Mouse (Mus musculus) C2C12 (cell line): ENCODE data around the gene Emilin1. TPM values are rescaled to one million over a fixed set of nuclear protein-coding genes. Genes with fewer than 3 reads are reported as not detected.
A peak's percentile ranks its signal among the peaks of the same experiment; 100 is the strongest.

ENCODE experiments used
- H3K27me3 ChIP-seq: one replicate; pipeline ENCODE4 v1.6.1; 2011; ENCODE audit not compliant: control insufficient read depth, insufficient read depth, insufficient read length
- H3K36me3 ChIP-seq: one replicate; pipeline ENCODE4 v1.6.1; 2011; ENCODE audit not compliant: control insufficient read depth, insufficient read depth
- H3K4me3 ChIP-seq: one replicate; pipeline ENCODE4 v1.5.1; 2011; ENCODE audit warnings: mild to moderate bottlenecking, control low read depth; ENCODE audit not compliant: poor library complexity, insufficient read depth, severe bottlenecking
- H3K79me2 ChIP-seq: one replicate; pipeline ENCODE4 v1.6.1; 2011; ENCODE audit not compliant: control insufficient read depth, insufficient read depth
- H3K79me3 ChIP-seq: one replicate; pipeline ENCODE4 v1.6.1; 2011; ENCODE audit warnings: low read depth, control low read depth
- H3ac ChIP-seq: one replicate; pipeline ENCODE3; 2011; ENCODE audit warnings: low read depth; ENCODE audit not compliant: control insufficient read depth, insufficient read length
- CEBPB ChIP-seq: IDR thresholded peaks from one replicate; pipeline ENCODE4 v1.6.1; 2011; ENCODE audit warnings: low read depth, mild to moderate bottlenecking, control low read depth, moderate library complexity
- CTCF ChIP-seq: IDR thresholded peaks from one replicate; pipeline ENCODE4 v1.5.1; 2011; ENCODE audit not compliant: control insufficient read depth, insufficient read depth, insufficient read length
- FOSL1 ChIP-seq: IDR thresholded peaks from one replicate; pipeline ENCODE4 v1.8.0; 2011; ENCODE audit warnings: mild to moderate bottlenecking, low read length; ENCODE audit not compliant: poor library complexity, insufficient read depth, severe bottlenecking
- MAX ChIP-seq: IDR thresholded peaks from one replicate; pipeline ENCODE4 v1.6.1; 2011; ENCODE audit warnings: mild to moderate bottlenecking, control low read depth
- MYOD1 ChIP-seq: IDR thresholded peaks from one replicate; pipeline ENCODE4 v1.6.1; 2011; ENCODE audit warnings: low read depth; ENCODE audit not compliant: control insufficient read depth, insufficient read length
- MYOG ChIP-seq: IDR thresholded peaks from one replicate; pipeline ENCODE4 v1.6.1; 2011; ENCODE audit not compliant: control insufficient read depth, insufficient read length; ENCODE audit errors: extremely low read depth
- USF1 ChIP-seq: IDR thresholded peaks from one replicate; pipeline ENCODE4 v1.6.1; 2011; ENCODE audit warnings: low read depth, mild to moderate bottlenecking, control low read depth, moderate library complexity
- polyA plus RNA-seq: library from polyadenylated mRNA; unstranded; fragments of >200 nt; fragmentation: generic; extraction: Trizol; gene quantifications from one replicate; pipeline ENCODE4 v1.2.1, GENCODE M21; 2012; ENCODE audit warnings: missing spikeins

Emilin1 gene
- polyA plus RNA-seq, 1 experiment = 9.9 TPM

DNA sequence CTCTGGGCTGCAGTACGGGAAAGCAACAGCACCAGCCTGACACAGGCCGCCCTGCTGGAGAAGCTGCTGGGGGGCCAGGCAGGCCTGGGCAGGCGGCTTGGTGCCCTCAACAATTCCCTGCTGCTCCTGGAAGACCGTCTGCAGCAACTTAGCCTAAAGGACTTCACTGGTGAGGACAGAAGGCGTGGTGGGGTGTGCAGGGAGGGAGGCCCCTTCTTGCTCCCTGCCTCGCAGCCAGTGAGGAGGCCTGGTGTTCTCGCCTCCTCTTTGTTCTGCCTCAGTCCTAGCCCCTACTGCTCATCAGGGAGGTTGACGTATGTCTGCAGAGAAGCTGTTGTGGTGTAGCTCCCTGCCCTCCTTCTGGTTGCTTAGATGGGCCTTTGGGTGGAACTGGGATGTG, 5.5 kb downstream of the Emilin1 start:
- H3K79me3 ChIP-seq = no peaks in the 10 kb centered on the region
- no peaks in the 10 kb centered on the region for H3K36me3 ChIP-seq
- peaks cover 15% of the 10 kb centered on the region for H3K79me2 ChIP-seq
- H3ac ChIP-seq = no peak overlapping the region
- H3K4me3 ChIP-seq = no peak overlapping the region
- no peaks in the 10 kb centered on the region for H3K27me3 ChIP-seq
- no peak for TF ChIP-seq FOSL1
- no peak for TF ChIP-seq MYOD1
- no peak for TF ChIP-seq MYOG
- TF ChIP-seq MAX = no peak
- TF ChIP-seq USF1 = no peak
- no peak for TF ChIP-seq CEBPB
- TF ChIP-seq CTCF = no peak

DNA sequence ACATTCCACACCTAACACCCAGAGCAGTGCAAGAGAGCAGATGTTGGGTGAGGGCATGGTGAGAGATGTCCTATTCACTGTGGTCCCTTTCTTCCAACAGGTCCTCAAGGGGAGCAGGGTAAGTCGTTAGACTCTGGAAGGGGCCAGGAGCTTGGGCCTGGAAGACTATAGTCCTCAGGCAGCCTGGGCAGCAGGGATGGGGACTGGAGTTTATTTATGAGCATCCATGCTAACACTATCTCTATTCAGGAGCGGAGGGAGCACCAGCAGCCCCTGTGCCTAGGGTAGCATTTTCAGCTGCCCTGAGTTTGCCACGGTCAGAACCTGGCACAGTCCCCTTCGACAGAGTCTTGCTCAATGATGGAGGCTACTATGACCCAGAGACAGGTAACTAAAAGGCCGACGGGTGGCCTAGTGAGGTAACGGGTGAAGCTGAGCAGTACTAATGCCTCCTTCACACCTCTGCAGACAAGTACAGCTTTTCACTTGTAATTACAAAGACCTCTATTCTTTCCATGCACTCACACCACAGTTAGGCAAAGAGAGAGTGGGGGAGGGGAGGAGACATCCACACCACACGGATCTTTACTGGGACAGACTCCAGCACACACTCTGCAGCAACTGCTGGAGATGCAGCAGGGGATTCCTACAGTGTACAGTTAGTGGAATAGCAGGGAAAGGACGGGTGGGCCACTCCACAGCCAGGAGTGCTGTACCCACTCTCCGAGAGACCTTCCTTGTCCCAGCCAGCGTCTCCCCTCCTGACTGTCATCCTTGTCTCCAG, 6.8 kb downstream of the Emilin1 start:
- H3K36me3 ChIP-seq = no peaks in the 10 kb centered on the region
- H3ac ChIP-seq = no peak overlapping the region
- no peaks in the 10 kb centered on the region for H3K27me3 ChIP-seq
- H3K79me3 ChIP-seq = no peaks in the 10 kb centered on the region
- H3K79me2 ChIP-seq = peaks cover 1% of the 10 kb centered on the region
- H3K4me3 ChIP-seq = no peak overlapping the region
- TF ChIP-seq USF1 (no peak), CTCF (no peak), CEBPB (no peak), MYOD1 (no peak), FOSL1 (no peak), MAX (no peak), MYOG (no peak)

DNA sequence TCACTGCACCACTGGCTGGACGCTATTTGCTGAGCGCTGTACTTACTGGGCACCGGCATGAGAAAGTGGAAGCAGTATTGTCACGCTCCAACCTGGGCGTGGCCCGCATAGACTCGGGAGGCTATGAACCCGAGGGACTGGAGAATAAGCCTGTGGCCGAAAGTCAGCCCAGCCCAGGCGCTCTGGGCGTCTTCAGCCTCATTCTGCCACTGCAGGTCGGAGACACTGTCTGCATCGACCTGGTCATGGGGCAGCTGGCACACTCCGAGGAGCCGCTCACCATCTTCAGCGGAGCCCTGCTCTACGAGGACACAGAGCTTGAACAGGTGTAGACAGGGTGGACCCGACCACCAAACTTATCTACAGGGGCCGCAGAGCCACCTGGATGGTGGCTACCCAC, 7.4 kb downstream of the Emilin1 start:
- Histone ChIP-seq H3K79me3 (no peaks in the 10 kb centered on the region), H3K27me3 (no peaks in the 10 kb centered on the region), H3K36me3 (no peaks in the 10 kb centered on the region), H3K4me3 (no peak overlapping the region), H3K79me2 (no peaks in the 10 kb centered on the region), H3ac (no peak overlapping the region)
- no peak for TF ChIP-seq MAX
- no peak for TF ChIP-seq MYOG
- no peak for TF ChIP-seq CEBPB
- TF ChIP-seq MYOD1 = no peak
- no peak for TF ChIP-seq FOSL1
- no peak for TF ChIP-seq CTCF
- no peak for TF ChIP-seq USF1

DNA sequence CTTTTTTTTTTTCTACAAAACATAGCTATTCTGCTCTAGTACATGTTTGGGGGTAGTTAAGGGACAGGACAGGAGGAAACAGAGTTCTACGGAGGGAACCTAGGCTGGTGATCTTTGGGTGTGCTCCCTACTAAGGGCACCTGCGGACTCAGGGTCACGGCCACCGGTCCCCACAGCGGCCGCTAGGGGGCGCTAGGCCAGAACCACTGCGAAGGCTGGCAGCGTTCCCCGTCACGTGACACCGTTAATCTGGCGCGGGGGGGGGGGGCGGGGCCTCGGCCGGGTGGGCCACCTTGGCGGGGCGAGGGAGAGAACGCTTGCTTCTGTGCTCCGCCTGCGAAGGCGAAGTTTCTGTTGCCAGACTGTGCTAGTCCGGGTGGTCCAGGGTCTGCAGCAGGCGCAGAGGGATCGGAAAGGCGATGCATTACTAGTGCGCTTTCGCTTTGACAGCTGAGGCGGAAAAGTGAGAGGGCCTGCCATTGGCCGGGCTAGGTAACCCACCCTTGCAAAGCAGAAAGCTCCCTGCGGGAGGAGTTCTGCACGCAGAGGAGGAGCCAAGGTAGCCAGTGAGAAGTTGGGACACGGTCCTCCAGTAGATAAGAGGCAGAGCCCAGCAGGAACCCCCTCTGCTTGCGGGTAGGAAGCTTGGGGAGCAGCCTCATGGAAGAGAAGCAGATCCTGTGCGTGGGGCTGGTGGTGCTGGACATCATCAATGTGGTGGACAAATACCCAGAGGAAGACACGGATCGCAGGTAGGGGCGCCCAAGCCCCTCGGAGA, 8.2 kb downstream of the Emilin1 start, which contains the start of gene Khk:
TSS of gene Khk (plus strand) at position 176 of the 778 bp plus-strand sequence.
- Histone ChIP-seq H3ac (peak within 1 kb of the TSS; percentile 62), H3K4me3 (peak within 1 kb of the TSS; percentile 28), H3K36me3 (no peaks in the 10 kb centered on the region), H3K79me2 (no peaks in the 10 kb centered on the region), H3K27me3 (no peaks in the 10 kb centered on the region), H3K79me3 (no peaks in the 10 kb centered on the region)
- TF ChIP-seq CTCF (peak; percentile 90), USF1 (peak; percentile 84), MYOD1 (no peak)

DNA sequence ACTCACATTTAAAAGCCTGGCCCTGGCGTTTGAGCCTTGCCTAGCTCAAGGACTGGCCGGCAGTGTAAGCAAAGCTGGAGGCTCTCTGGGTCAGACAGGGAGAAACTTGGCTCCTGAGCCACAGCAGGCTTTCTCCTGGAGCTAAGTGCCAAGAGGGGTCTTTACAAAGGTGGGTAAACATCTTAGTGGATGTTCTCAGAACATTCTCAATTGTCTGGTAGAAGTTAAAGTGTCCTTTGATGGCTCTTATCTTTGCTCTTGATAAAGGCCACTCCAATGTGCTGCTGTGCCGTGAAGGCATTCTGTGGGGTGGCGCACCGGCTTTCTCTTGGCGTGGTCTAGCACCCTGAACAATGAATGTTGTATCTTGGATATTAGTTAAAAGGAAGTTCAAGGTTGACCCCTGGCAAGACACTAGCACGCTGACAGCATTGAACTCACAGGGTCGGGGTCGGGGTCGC, 9.4 kb downstream of the Emilin1 start:
- no peak overlapping the region for H3ac ChIP-seq
- no peaks in the 10 kb centered on the region for H3K79me2 ChIP-seq
- H3K36me3 ChIP-seq = no peaks in the 10 kb centered on the region
- H3K4me3 ChIP-seq = no peak overlapping the region
- H3K79me3 ChIP-seq = no peaks in the 10 kb centered on the region
- no peaks in the 10 kb centered on the region for H3K27me3 ChIP-seq
- TF ChIP-seq FOSL1 (no peak), CTCF (no peak), MYOG (no peak), USF1 (no peak), MYOD1 (no peak), MAX (no peak), CEBPB (no peak)
